In the genomic region with DNA sequence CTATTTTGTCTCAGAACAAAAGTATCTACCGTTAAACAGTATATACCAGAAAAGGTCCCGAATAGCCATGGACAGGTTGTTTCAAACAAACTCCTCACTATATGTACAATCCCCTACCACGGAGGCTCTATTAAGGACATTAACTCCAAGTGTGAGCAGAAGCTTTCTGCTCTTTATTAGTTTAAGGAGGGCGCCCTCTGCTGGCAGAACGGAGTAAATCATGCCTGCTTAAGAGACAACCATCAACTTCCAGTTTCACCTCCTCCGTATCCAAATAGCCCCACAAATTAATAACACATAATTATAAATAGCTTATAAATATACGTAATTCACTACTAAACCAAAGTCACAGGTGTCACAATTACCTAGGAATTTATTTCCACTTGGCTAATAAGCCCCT, we compare ENCODE assay signal across 8 mouse cellular contexts.
DNase-seq lines count a peak whose midpoint lies in the region; TF ChIP-seq lines count a peak whose summit lies in the region.

No protein-coding gene starts in this region.

- H3K27me3 ChIP-seq in C2C12 (ENCODE audit: control insufficient read depth, insufficient read depth, insufficient read length) = no peaks in the 10 kb centered on the region

- H3K4me1 ChIP-seq in lung, adult 2 months (ENCODE audit: control insufficient read depth, insufficient read depth, low read length) = peaks cover 14% of the 10 kb centered on the region

- H3ac ChIP-seq in C2C12 (ENCODE audit: control insufficient read depth, insufficient read length, low read depth) = no peak overlapping the region

- no peak overlapping the region for H3K4me3 ChIP-seq in C2C12 (ENCODE audit: insufficient read depth, poor library complexity, severe bottlenecking)
- no peak overlapping the region for H3K4me3 ChIP-seq in layer of hippocampus, adult 2 months
- no peak overlapping the region for H3K4me3 ChIP-seq in lung, adult 2 months (replicated peaks; ENCODE audit: extremely low read depth, low read depth, low read length)

- H3K79me2 ChIP-seq in C2C12 (ENCODE audit: control insufficient read depth, insufficient read depth) = no peaks in the 10 kb centered on the region

- intact Hi-C loops in gastrocnemius, postnatal 14 days (cut with DNase I; ENCODE audit: low total_unique reads) = loop anchor here (5.0 kb wide), 1 partner anchor 184 kb away; no protein-coding TSS in a partner anchor

- TF ChIP-seq POLR2A in lung, adult 2 months (IDR thresholded peaks at IDR 0.05; ENCODE audit: borderline replicate concordance, extremely low read depth, low read depth, low read length) = no peak

- no peaks in the 10 kb centered on the region for H3K79me3 ChIP-seq in C2C12 (ENCODE audit: low read depth)

- 2% methylated on average over 7 of the region's 7 CpGs for WGBS in lung, adult 2 months

- H3K36me3 ChIP-seq in C2C12 (ENCODE audit: control insufficient read depth, insufficient read depth) = peaks cover 13% of the 10 kb centered on the region

- DNase-seq in MEL-GATA-1-ER (ENCODE audit: extremely low read depth, low read depth) = peak; percentile 71
- peak; percentile 95 for DNase-seq in cerebellum, adult 9-10 months
- peak; percentile 86 for DNase-seq in gastrocnemius, postnatal 14 days
- DNase-seq in layer of hippocampus, adult 2 months (ENCODE audit: low spot score in 2 of 2) = peak; percentile 82 to 90
- DNase-seq in lung, adult 2 months = peak; percentile 83
- peak; percentile 77 for DNase-seq in right cerebral cortex, postnatal 25 days
- DNase-seq in urinary bladder, postnatal 4 days (ENCODE audit: low spot score in 2 of 2) = peak; percentile 71 to 89

- no peak overlapping the region for H3K27ac ChIP-seq in layer of hippocampus, adult 2 months

- peak; percentile 15 for TF ChIP-seq CTCF in C2C12 (IDR thresholded peaks at IDR 0.05; ENCODE audit: control insufficient read depth, insufficient read depth, insufficient read length)
- peak; percentile 95 for TF ChIP-seq CTCF in layer of hippocampus, adult 2 months (conservative IDR thresholded peaks at IDR 0.05)
- TF ChIP-seq CTCF in lung, adult 2 months (IDR thresholded peaks at IDR 0.05; ENCODE audit: insufficient read depth, low read length) = peak; percentile 32; the same call in 1 of the 2 replicates

TF ChIP-seq in C2C12, 6 proteins besides CTCF, POLR2A, EP300 and RAD21:
- TF ChIP-seq USF1 (IDR thresholded peaks at IDR 0.05; ENCODE audit: low read depth) = no peak
- TF ChIP-seq MYOG (IDR thresholded peaks at IDR 0.05; ENCODE audit: control insufficient read depth, extremely low read depth, insufficient read length) = no peak

Comparison
In these comparisons a context has a peak if more than half of its experiments do, and no peak if none do; other contexts are left out.
1. CTCF ChIP-seq: peak in every context shown above with its lines; median percentile 95 in layer of hippocampus, adult 2 months; 32 in lung, adult 2 months; 15 in C2C12.